Mouse (Mus musculus): Measurements from ENCODE around the gene Zfr2. TPM values are rescaled to one million over a fixed set of nuclear protein-coding genes. Genes with fewer than 3 reads are reported as not detected.

The Zfr2 gene
- 12.8 and 21.1 TPM in 2 replicates for polyA plus RNA-seq (2012; rRNA removed; ENCODE audit: low replicate concordance)

DNA sequence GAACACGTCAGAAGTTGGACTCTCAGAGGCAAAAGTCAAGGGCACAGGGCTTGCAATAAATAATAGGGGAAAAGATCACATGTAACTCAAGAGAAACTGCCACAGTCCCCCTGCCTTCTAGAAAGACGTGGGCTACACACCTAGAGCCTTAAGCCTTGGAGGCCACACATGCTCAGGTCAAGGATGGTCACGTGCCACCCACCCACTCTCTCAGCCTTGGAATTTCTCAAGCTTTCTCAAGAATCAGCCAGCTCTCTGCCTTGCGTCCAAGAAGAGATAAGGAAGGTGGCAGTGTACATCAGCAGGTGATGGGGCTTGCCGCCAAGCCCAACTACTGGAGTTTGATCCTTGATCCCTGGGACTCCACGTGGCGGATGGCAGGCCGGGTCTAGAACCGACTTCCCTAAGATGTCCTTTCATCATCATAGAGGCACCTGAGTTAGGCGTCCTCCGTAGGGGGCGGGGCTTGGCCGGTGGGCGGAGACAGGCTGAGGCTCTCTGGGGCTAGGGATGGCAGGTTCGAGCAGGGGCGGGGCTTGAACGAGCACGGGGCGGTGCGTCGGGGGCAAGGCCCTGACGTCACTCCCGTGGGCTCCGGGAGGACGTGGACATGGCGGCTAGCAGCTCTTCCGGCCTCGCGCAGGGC, at the start of gene Zfr2:
Gene Zfr2, plus strand, starts transcription at position 576 of the 646 bp plus-strand sequence.

DNA sequence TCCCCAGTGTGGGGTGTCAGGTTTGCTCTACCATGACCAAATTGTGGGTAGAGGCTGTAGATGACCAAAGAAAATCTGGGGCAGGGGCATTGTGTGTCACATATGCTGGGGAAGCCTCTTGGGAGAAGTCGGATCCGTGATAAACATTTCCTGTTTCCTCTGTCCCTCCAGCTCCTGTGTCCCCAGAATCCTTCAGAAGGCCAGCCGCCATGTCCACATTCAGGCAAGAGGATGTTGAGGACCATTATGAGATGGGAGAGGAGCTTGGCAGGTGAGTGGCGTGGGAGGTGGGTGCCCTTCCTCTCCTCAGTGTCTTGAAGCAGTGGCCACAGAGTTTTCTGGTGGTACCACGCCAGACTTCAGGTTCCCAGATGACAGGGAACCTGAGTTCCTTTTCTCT, 49.1 kb upstream of the Zfr2 start, which contains the start of gene 4930442H23Rik:
Gene 4930442H23Rik, minus strand, starts transcription at position 45 of the 400 bp plus-strand sequence.

DNA sequence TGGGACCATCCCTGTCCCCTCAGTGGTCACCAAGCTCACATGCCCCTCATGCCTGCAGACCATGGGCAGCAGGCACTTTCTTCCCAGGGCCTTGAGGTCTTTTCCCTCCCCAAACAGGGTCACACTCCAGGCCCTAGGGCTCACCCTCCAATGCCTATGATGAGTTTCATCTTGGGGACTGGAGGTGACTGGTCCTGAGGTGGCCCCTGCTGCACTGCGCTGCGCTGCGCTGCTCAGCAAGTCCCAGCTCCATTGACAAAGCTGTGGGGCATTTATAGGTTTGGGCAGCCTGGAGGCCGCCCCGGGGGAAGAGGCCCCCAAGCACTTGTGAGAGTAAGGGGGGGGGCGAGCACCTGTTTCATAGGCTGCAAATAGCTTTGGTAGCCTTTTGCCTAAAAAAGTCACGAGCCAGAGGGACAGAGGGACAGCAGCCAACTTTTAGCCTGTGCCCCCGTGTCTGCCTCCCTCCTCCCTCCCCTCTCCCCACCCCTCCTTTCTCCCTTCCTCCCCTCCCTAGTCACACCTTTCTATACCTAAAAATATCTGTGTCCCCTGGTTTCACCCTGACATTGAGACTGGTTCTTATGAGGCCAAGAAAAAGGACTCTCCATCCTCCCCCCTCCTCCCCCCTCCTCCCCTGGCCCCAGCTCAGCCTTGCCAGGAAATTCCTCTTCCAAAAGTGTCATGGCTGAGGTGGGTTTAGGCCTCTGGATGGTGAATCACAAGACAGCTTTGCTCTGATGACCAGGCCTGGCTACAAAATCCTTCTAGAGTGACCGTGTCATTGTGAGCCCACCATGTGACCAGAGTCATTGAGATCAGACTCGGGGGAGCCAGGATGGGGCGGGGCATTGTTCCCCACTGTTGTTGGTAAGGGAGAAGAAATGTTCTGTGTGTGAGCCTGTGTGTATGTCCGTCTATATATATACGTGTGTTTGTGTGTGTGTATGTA, 30.9 kb upstream of the Zfr2 start, which contains the start of gene Nmrk2:
Gene Nmrk2, minus strand, starts transcription at position 245 of the 952 bp plus-strand sequence.

DNA sequence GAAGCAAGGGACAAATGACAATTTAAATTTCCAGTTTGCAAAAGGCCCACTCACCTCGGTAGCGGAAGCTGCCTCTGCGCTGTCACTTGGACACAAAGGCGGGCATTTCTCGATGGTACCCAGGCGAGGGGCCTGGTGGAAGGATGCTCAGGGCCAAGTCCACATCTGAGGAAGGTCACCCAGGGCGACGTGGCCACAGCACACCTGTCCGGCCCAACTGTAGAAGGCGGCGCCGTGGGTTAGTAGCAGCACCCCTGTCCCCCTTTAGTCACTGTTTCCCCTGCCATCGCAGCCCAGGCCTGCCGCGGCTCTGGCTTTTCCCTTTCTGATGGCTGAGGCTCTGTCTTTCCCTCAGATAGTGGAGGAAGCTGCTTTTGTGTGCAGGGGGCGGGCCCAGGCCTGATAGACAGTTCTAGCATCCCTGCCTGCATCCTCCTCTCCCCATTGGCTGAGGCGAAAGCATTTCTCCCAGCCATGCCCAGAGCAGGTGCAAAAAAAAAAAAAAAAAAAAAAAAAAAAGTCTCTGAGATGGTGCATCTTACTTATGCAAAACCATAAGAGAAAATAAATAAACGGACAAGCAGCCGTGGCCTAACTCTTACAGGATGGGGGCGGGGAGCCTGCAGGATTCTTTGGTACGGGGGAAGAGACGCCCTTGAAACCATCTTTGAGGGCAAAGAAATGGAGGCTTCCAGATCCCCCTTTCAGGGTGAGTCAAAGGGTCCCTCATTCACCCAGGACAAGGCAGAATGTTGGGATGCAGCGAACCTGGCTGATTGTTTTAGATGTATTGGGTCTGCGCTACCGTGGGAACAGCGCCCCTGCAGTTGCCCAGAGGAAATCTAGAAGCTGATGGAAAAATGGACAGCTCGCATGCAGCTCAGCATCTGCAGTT, 2.3 kb upstream of the Zfr2 start, which contains the start of gene Atcay:
Gene Atcay, minus strand, starts transcription at position 396 of the 895 bp plus-strand sequence.

DNA sequence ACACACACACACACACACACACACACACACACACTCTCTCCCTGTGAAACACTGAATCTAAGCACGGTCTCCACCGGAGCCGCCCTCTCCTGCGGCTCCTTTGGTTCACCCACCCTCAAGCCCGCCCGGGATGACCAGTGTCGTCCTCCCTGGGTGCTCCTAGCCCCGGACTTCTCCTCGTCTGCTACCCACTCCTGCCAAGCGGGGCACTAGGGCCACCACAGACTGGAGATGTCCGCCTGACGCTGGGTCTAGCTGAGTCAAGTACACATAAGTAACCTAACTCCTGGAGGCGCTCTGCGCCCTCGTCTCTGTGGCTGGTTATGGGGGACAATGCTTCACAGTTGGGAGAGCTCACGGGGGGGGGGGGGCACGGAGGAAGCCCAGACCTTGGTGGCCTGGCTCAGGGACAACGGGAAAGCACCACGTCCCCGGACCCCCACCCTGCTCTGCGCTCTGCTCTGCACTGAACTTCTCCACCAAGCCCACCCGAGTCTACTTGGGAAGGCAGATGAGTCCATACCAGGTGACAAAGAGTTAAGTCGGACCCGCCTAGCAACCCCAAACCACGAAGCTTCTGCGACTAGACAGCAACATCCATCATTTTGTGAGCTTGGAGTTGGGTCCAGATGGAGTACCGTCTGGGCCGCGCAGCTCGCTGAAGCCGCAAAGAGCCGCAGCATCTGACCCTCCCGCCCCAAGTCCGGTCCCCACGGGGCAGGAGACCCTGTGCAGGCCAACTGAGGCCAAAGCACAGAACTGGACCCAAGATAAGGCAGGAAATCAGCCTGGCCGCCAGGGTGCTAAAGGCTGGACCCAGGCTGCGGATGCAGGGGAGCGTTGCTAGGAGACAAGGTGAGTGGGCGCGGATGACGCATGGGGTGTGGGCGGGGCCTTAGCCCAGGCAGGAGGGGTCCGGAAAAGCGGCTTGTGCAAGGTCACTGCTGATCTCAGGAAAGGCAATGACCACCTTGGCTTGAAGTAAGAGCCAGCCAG, 19.8 kb downstream of the Zfr2 start, which contains the start of gene Matk:
Gene Matk, plus strand, starts transcription at position 512 of the 996 bp plus-strand sequence.

DNA sequence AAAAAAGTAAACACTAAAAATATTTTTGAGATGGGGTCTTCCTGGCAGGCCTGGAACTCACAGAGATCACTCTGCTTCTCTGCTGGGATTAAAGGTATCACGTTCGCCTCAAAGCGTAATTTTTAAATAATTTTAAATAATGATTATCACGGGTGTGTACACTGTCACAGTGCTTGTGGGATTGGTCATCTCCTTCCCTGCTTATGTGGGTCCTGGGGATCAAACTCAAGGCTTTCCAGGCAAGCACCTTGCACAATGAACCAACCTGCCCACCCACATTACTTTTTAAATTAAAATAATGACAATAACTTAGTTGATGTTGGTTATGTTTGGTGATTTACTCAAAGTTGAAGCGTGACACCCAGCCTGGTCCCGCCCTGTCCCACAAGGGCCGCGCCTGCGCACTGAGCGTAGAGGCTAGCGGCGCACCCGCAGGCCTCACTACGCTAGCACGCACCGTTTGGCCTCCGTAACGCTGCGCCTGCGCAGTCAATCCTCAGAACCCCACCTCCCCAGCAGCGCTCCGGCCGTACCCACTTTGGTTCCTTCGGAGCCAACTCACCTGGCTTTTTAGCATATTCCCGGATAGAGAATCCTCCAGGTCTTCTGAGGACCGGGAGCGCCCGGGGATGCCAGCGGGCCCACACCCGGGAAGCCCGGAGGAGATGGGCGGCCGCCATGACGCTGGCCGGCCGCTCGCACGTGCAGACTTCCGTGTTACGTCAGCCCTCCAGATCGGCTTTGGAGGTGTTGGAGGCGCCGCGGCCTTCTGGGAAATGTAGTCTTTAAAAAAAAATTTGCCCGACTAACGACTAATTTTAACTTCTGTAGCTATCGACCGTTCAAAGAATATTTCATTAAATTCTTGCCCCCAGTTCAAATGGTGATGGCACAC, 33.5 kb downstream of the Zfr2 start, which contains the start of the genes Mrpl54 and Apba3:
Gene Mrpl54, minus strand, starts transcription at position 724 of the 895 bp plus-strand sequence.
Gene Apba3, plus strand, starts transcription at position 750 of the 895 bp plus-strand sequence.

DNA sequence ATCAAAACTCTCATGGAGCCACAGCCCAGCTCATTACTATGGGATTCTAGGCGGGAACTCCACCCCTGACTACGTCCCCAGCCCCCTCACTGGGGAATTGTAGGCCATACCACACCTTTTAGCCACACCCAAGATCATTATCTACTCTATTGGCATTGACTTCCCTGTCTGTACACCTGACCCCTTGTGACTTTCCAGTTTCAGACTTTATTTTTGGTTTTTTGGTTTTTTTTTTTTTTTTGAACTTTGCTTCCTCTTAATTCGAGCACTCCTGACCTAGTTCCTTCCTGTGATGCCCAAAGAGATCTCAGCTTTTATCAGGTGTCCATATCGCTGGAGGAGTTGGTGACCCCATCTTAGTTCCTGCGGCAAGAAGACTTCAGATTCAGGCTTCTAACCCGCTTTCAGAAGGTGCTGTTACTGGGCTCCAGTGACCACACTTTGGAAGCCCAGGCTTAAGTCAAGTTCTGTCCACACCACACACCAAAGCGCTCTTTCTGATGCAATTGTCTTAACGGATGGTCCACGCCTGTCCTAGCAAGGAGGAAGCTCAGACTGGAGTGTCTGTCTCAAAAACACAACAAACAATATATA, 58.7 kb downstream of the Zfr2 start, which contains the start of gene Tjp3:
Gene Tjp3, minus strand, starts transcription at position 71 of the 594 bp plus-strand sequence.

DNA sequence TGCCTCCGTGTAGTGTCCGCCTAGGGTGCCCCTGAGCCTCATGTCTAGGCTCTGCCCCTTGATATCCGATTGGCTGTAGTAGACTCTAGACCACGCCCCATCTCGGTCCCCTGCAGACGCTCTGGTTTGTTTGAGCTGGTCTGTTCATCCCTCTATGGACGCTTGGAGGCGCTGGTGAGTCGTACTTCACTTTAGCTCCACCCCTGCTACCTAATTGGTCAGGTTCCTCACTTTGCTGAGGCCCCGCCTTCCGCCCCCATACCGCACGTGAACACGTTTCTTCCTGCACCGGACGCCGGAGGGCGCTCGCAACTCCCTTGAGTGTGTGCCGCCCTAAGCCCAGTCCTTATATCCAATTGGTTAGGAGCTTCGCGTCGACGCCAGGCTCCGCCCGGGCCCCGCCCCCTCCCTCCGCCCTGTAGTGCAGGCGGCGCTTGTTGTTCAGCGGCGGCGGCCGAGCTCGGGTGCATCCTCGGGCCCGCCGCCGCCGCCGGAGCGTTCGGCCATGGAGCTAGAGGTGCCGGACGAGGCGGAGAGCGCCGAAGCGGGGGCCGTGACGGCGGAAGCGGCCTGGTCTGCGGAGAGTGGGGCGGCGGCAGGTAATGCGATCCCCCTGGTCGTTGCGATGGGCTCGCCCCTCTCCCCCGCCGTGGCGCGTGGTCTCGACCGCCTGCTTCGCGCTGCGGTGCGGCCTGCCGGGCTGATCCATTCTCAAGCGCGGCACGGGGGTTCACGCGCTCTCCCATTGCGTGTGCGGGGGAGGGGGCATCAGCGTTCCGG, 59.8 kb downstream of the Zfr2 start, which contains the start of gene Pip5k1c:
Gene Pip5k1c, plus strand, starts transcription at position 410 of the 780 bp plus-strand sequence.

Other genes with a start within 250 kb of the Zfr2 start
- 6.4 and 7.3 TPM in 2 replicates for gene Gng7, start 218.2 kb upstream of the Zfr2 start, polyA plus RNA-seq (2012; rRNA removed; ENCODE audit: low replicate concordance)
- gene Diras1, start 207.5 kb upstream of the Zfr2 start, polyA plus RNA-seq (2012; rRNA removed; ENCODE audit: low replicate concordance), result 0.09 and 0.27 TPM in 2 replicates
- gene Slc39a3, start 195.7 kb upstream of the Zfr2 start, polyA plus RNA-seq (2012; rRNA removed; ENCODE audit: low replicate concordance), result 36.6 and 42.0 TPM in 2 replicates
- gene Sgta, start 173.0 kb upstream of the Zfr2 start, polyA plus RNA-seq (2012; rRNA removed; ENCODE audit: low replicate concordance), result 313 and 371 TPM in 2 replicates
- gene Thop1, start 163.1 kb upstream of the Zfr2 start, polyA plus RNA-seq (2012; rRNA removed; ENCODE audit: low replicate concordance), result 30.9 and 38.7 TPM in 2 replicates
- gene Creb3l3, start 134.3 kb upstream of the Zfr2 start, polyA plus RNA-seq (2012; rRNA removed; ENCODE audit: low replicate concordance), result 2.5 TPM in 2 replicates
- gene Map2k2, start 127.2 kb upstream of the Zfr2 start, polyA plus RNA-seq (2012; rRNA removed; ENCODE audit: low replicate concordance), result 152 and 291 TPM in 2 replicates
- 45.5 and 121 TPM in 2 replicates for gene Zbtb7a, start 97.9 kb upstream of the Zfr2 start, polyA plus RNA-seq (2012; rRNA removed; ENCODE audit: low replicate concordance)
- gene Pias4, start 65.2 kb upstream of the Zfr2 start, polyA plus RNA-seq (2012; rRNA removed; ENCODE audit: low replicate concordance), result 36.6 and 47.6 TPM in 2 replicates
- gene Eef2, start 56.5 kb upstream of the Zfr2 start, polyA plus RNA-seq (2012; rRNA removed; ENCODE audit: low replicate concordance), result 1,357 and 1,920 TPM in 2 replicates
- gene Dapk3, start 50.1 kb upstream of the Zfr2 start, polyA plus RNA-seq (2012; rRNA removed; ENCODE audit: low replicate concordance), result 41.3 and 86.2 TPM in 2 replicates
- gene 4930442H23Rik, start 49.3 kb upstream of the Zfr2 start, polyA plus RNA-seq (2012; rRNA removed; ENCODE audit: low replicate concordance), result not detected in 2 replicates
- gene Nmrk2, start 31.1 kb upstream of the Zfr2 start, polyA plus RNA-seq (2012; rRNA removed; ENCODE audit: low replicate concordance), result 3.4 TPM in 1 of 2 replicates, not detected in the other
- gene Atcay, start 2.3 kb upstream of the Zfr2 start, polyA plus RNA-seq (2012; rRNA removed; ENCODE audit: low replicate concordance), result 0.98 and 1.3 TPM in 2 replicates
- 6.9 and 12.2 TPM in 2 replicates for gene Matk, start 19.8 kb downstream of the Zfr2 start, polyA plus RNA-seq (2012; rRNA removed; ENCODE audit: low replicate concordance)
- gene Mrpl54, start 33.8 kb downstream of the Zfr2 start, polyA plus RNA-seq (2012; rRNA removed; ENCODE audit: low replicate concordance), result 46.1 and 120 TPM in 2 replicates
- 145 and 166 TPM in 2 replicates for gene Apba3, start 33.8 kb downstream of the Zfr2 start, polyA plus RNA-seq (2012; rRNA removed; ENCODE audit: low replicate concordance)
- 12.5 and 27.1 TPM in 2 replicates for gene Tjp3, start 58.4 kb downstream of the Zfr2 start, polyA plus RNA-seq (2012; rRNA removed; ENCODE audit: low replicate concordance)
- 84.9 and 118 TPM in 2 replicates for gene Pip5k1c, start 59.8 kb downstream of the Zfr2 start, polyA plus RNA-seq (2012; rRNA removed; ENCODE audit: low replicate concordance)
- 19.2 and 33.9 TPM in 2 replicates for gene Cactin, start 87.9 kb downstream of the Zfr2 start, polyA plus RNA-seq (2012; rRNA removed; ENCODE audit: low replicate concordance)
- 14.6 and 42.3 TPM in 2 replicates for gene Tbxa2r, start 95.6 kb downstream of the Zfr2 start, polyA plus RNA-seq (2012; rRNA removed; ENCODE audit: low replicate concordance)
- 1.7 and 2.7 TPM in 2 replicates for gene Gipc3, start 110.1 kb downstream of the Zfr2 start, polyA plus RNA-seq (2012; rRNA removed; ENCODE audit: low replicate concordance)
- gene Hmg20b, start 117.3 kb downstream of the Zfr2 start, polyA plus RNA-seq (2012; rRNA removed; ENCODE audit: low replicate concordance), result 70.7 and 162 TPM in 2 replicates
- gene Mfsd12, start 124.3 kb downstream of the Zfr2 start, polyA plus RNA-seq (2012; rRNA removed; ENCODE audit: low replicate concordance), result 37.3 and 90.2 TPM in 2 replicates
- gene 4930404N11Rik, start 132.7 kb downstream of the Zfr2 start, polyA plus RNA-seq (2012; rRNA removed; ENCODE audit: low replicate concordance), result 2.6 and 5.7 TPM in 2 replicates
- gene Fzr1, start 145.4 kb downstream of the Zfr2 start, polyA plus RNA-seq (2012; rRNA removed; ENCODE audit: low replicate concordance), result 84.0 and 94.3 TPM in 2 replicates
- gene Dohh, start 151.3 kb downstream of the Zfr2 start, polyA plus RNA-seq (2012; rRNA removed; ENCODE audit: low replicate concordance), result 66.9 and 127 TPM in 2 replicates
- 3.2 and 4.8 TPM in 2 replicates for gene Gm48551, start 151.3 kb downstream of the Zfr2 start, polyA plus RNA-seq (2012; rRNA removed; ENCODE audit: low replicate concordance)
- 2.1 and 6.3 TPM in 2 replicates for gene Gm48552, start 155.8 kb downstream of the Zfr2 start, polyA plus RNA-seq (2012; rRNA removed; ENCODE audit: low replicate concordance)
- gene Smim24, start 159.9 kb downstream of the Zfr2 start, polyA plus RNA-seq (2012; rRNA removed; ENCODE audit: low replicate concordance), result 10.4 and 14.3 TPM in 2 replicates
- gene Nfic, start 222.5 kb downstream of the Zfr2 start, polyA plus RNA-seq (2012; rRNA removed; ENCODE audit: low replicate concordance), result 88.5 and 97.0 TPM in 2 replicates
- gene Celf5, start 249.6 kb downstream of the Zfr2 start, polyA plus RNA-seq (2012; rRNA removed; ENCODE audit: low replicate concordance), result 1.4 and 1.9 TPM in 2 replicates